Mouse (Mus musculus) intestine, postnatal 0 days (tissue): Measurements from ENCODE around the gene Gnas. TPM values are rescaled to one million over a fixed set of nuclear protein-coding genes. Genes with fewer than 3 reads are reported as not detected.
A peak's percentile ranks its signal among the peaks of the same experiment; 100 is the strongest.

ENCODE experiments used
- ATAC-seq: fragments of 200-750 bp; cut with Nextera tagmentation; 2 replicates; pipeline ENCODE4 v1.8.0; 2017; ENCODE audit warnings: mild to moderate bottlenecking, moderate TSS enrichment, moderate library complexity
- H3K27ac ChIP-seq: fragments of 300-500 bp; sonication (generic); 2 replicates; pipeline ENCODE4 v1.5.1; 2014; ENCODE audit warnings: mild to moderate bottlenecking, low read depth, low read length, moderate library complexity
- H3K27me3 ChIP-seq: fragments of 300-500 bp; sonication (generic); replicated peaks from 2 replicates; pipeline ENCODE4 v1.6.1; 2014; ENCODE audit warnings: low read length, mixed read lengths; ENCODE audit not compliant: control insufficient read depth, insufficient read depth
- H3K36me3 ChIP-seq: fragments of 300-500 bp; sonication (generic); 2 replicates; pipeline ENCODE4 v1.6.1; 2014; ENCODE audit warnings: mild to moderate bottlenecking, moderate library complexity; ENCODE audit not compliant: control insufficient read depth, insufficient read depth
- H3K4me1 ChIP-seq: fragments of 300-500 bp; sonication (generic); replicated peaks from 2 replicates; pipeline ENCODE4 v1.6.1; 2014; ENCODE audit warnings: antibody characterized with exemption, low read length, mixed read lengths; ENCODE audit not compliant: control insufficient read depth, insufficient read depth
- H3K4me2 ChIP-seq: fragments of 300-500 bp; sonication (generic); replicated peaks from 2 replicates; pipeline ENCODE4 v1.6.1; 2014; ENCODE audit warnings: low read depth, mild to moderate bottlenecking, moderate library complexity
- H3K4me3 ChIP-seq: fragments of 300-500 bp; sonication (generic); 2 replicates; pipeline ENCODE4 v1.5.1; 2014; ENCODE audit warnings: low read depth, low read length
- H3K9ac ChIP-seq: fragments of 300-500 bp; sonication (generic); 2 replicates; pipeline ENCODE4 v1.6.1; 2014; ENCODE audit warnings: mild to moderate bottlenecking, low read depth, low read length
- H3K9me3 ChIP-seq: fragments of 300-500 bp; sonication (generic); 2 replicates; pipeline ENCODE4 v1.6.1; 2016; ENCODE audit warnings: mixed run types; ENCODE audit not compliant: control insufficient read depth
- CTCF ChIP-seq: sonication (generic); IDR thresholded peaks from 2 replicates; pipeline ENCODE4 v1.5.1; 2016; ENCODE audit warnings: low read depth, mild to moderate bottlenecking, control low read depth, antibody characterized with exemption, moderate library complexity
- WGBS: fragments of 180-500 bp; shearing (Covaris S2); extraction: QIAGEN DNeasy Blood & Tissue Kit; methylation state at CpG from one replicate; pipeline ENCODE4 v1.1.7; 2014; 5-methylcytosine and 5-hydroxymethylcytosine counted together
- microRNA counts: library from miRNA; unstranded; fragments of <30 nt; microRNA quantifications from one replicate; lab custom pipeline; 2016
- microRNA-seq: library from miRNA; unstranded; fragments of <30 nt; microRNA quantifications from one replicate; pipeline ENCODE4, GENCODE M21; 2016
- polyA plus RNA-seq: library from polyadenylated mRNA; unstranded; fragments of >200 nt; fragmentation: Nextera tagmentation; extraction: Ambion mirVana; gene quantifications from 2 replicates; pipeline ENCODE4 v1.2.1, GENCODE M21; 2015

The Gnas gene
- polyA plus RNA-seq, 1 experiment from 2014 or later: 705 TPM

GRCm38 (mm10) chr2:174358516-174358915, 74.4 kb downstream of the Gnas start:
- no peak overlapping the region for H3K27ac ChIP-seq
- no peak for ATAC-seq
- WGBS: 84% methylated on average over 4 of the region's 4 CpGs
- no peak overlapping the region for H3K4me2 ChIP-seq
- H3K9me3 ChIP-seq: no peaks in the 10 kb centered on the region
- H3K36me3 ChIP-seq: no peaks in the 10 kb centered on the region
- no peaks in the 10 kb centered on the region for H3K27me3 ChIP-seq
- H3K9ac ChIP-seq: no peak overlapping the region
- TF ChIP-seq CTCF: no peak
- no peak overlapping the region for H3K4me3 ChIP-seq
- H3K4me1 ChIP-seq: no peaks in the 10 kb centered on the region

- no peak for ATAC-seq
- H3K4me2 ChIP-seq: no peak overlapping the region
- 70% methylated on average over 4 of the region's 4 CpGs for whole genome bisulfite sequencing
- no peaks in the 10 kb centered on the region for H3K27me3 ChIP-seq
- H3K36me3 ChIP-seq: no peaks in the 10 kb centered on the region
- H3K27ac ChIP-seq: no peak overlapping the region
- H3K4me3 ChIP-seq: no peak overlapping the region
- H3K9me3 ChIP-seq: no peaks in the 10 kb centered on the region
- no peaks in the 10 kb centered on the region for H3K4me1 ChIP-seq
- TF ChIP-seq CTCF: no peak
- no peak overlapping the region for H3K9ac ChIP-seq
These were observed 75.5 kb downstream of the Gnas start for GRCm38 (mm10) chr2:174359656-174360055.

- WGBS: 77% methylated on average over 10 of the region's 10 CpGs
- Histone ChIP-seq H3K9me3 (no peaks in the 10 kb centered on the region), H3K36me3 (no peaks in the 10 kb centered on the region), H3K4me1 (no peaks in the 10 kb centered on the region), H3K27me3 (no peaks in the 10 kb centered on the region), H3K27ac (no peak overlapping the region), H3K4me3 (no peak overlapping the region), H3K9ac (no peak overlapping the region), H3K4me2 (no peak overlapping the region)
- no peak for TF ChIP-seq CTCF
- ATAC-seq: no peak
These were observed 82.5 kb downstream of the Gnas start for GRCm38 (mm10) chr2:174366571-174366970.

- no peak for ATAC-seq
- H3K27ac ChIP-seq: no peak overlapping the region
- no peak overlapping the region for H3K9ac ChIP-seq
- H3K27me3 ChIP-seq: no peaks in the 10 kb centered on the region
- WGBS: 91% methylated on average over 9 of the region's 9 CpGs
- no peak overlapping the region for H3K4me2 ChIP-seq
- H3K36me3 ChIP-seq: no peaks in the 10 kb centered on the region
- no peaks in the 10 kb centered on the region for H3K9me3 ChIP-seq
- TF ChIP-seq CTCF: no peak
- H3K4me3 ChIP-seq: no peak overlapping the region
- H3K4me1 ChIP-seq: no peaks in the 10 kb centered on the region
These were observed 96.9 kb downstream of the Gnas start for GRCm38 (mm10) chr2:174381021-174381420.

GRCm38 (mm10) chr2:174391936-174392335, 107.8 kb downstream of the Gnas start:
- Histone ChIP-seq H3K4me3 (no peak overlapping the region), H3K4me2 (no peak overlapping the region), H3K27ac (no peak overlapping the region), H3K27me3 (no peaks in the 10 kb centered on the region), H3K9ac (no peak overlapping the region), H3K36me3 (no peaks in the 10 kb centered on the region), H3K9me3 (no peaks in the 10 kb centered on the region), H3K4me1 (no peaks in the 10 kb centered on the region)
- no peak for ATAC-seq
- 94% methylated on average over 3 of the region's 3 CpGs for WGBS
- TF ChIP-seq CTCF: no peak

- Histone ChIP-seq H3K4me3 (no peak overlapping the region), H3K27me3 (no peaks in the 10 kb centered on the region), H3K9me3 (no peaks in the 10 kb centered on the region), H3K9ac (no peak overlapping the region), H3K36me3 (no peaks in the 10 kb centered on the region), H3K4me2 (no peak overlapping the region), H3K27ac (no peak overlapping the region), H3K4me1 (no peaks in the 10 kb centered on the region)
- TF ChIP-seq CTCF: no peak
- no peak for ATAC-seq
- 85% methylated on average over 9 of the region's 9 CpGs for WGBS
These were observed 108.4 kb downstream of the Gnas start for GRCm38 (mm10) chr2:174392554-174392953.

- H3K4me2 ChIP-seq: no peak overlapping the region
- H3K36me3 ChIP-seq: no peaks in the 10 kb centered on the region
- TF ChIP-seq CTCF: no peak
- no peaks in the 10 kb centered on the region for H3K9me3 ChIP-seq
- 67% methylated on average over 5 of the region's 5 CpGs for WGBS
- no peak overlapping the region for H3K27ac ChIP-seq
- H3K27me3 ChIP-seq: no peaks in the 10 kb centered on the region
- no peak for ATAC-seq
- no peak overlapping the region for H3K4me3 ChIP-seq
- H3K9ac ChIP-seq: no peak overlapping the region
- no peaks in the 10 kb centered on the region for H3K4me1 ChIP-seq
These were observed 109.3 kb downstream of the Gnas start for GRCm38 (mm10) chr2:174393383-174393782.

MicroRNAs within 50 kb of the gene (microRNA counts, 519-probe panel; counts per million panel counts)
- microRNA mmu-miR-296-3p (lab: Ali Mortazavi, UCI) (not detected), microRNA mmu-miR-296-5p (lab: Ali Mortazavi, UCI) (3,836 counts per million, percentile 53 among the panel's probes with 10 or more counts), microRNA mmu-miR-298 (lab: Ali Mortazavi, UCI) (not detected)

Small RNA genes within 50 kb of the gene (microRNA-seq; reads per million reads assigned to microRNA genes)
- gene Gm27591 (not detected), gene Mir296 (1,354 reads per million, percentile 78 among the genes with 10 or more reads in this experiment), gene Mir298 (1,222 reads per million, percentile 77 among the genes with 10 or more reads in this experiment)

Other genes with a start within 250 kb of the Gnas start
- gene Stx16, start 208.0 kb upstream of the Gnas start, polyA plus RNA-seq: 4.2 and 5.7 TPM in 2 replicates
- gene Npepl1, start 174.0 kb upstream of the Gnas start, polyA plus RNA-seq: 24.8 and 25.8 TPM in 2 replicates
- 2.7 and 3.5 TPM in 2 replicates for gene Gm20721, start 62.4 kb downstream of the Gnas start, polyA plus RNA-seq
- gene Nelfcd, start 131.5 kb downstream of the Gnas start, polyA plus RNA-seq: 31.0 and 32.1 TPM in 2 replicates
- 829 and 892 TPM in 2 replicates for gene Ctsz, start 154.7 kb downstream of the Gnas start, polyA plus RNA-seq
- not detected in 2 replicates for gene Tubb1, start 166.4 kb downstream of the Gnas start, polyA plus RNA-seq
- gene Atp5e, start 179.8 kb downstream of the Gnas start, polyA plus RNA-seq: 1,035 and 1,046 TPM in 2 replicates
- 108 and 109 TPM in 2 replicates for gene Prelid3b, start 188.8 kb downstream of the Gnas start, polyA plus RNA-seq